Mouse (Mus musculus): ENCODE results near the gene Zbtb20. TPM values are rescaled to one million over a fixed set of nuclear protein-coding genes. Genes with fewer than 3 reads are reported as not detected.

The Zbtb20 gene
- polyA plus RNA-seq, 1 experiment from 2014 or later: 21.8 TPM

DNA sequence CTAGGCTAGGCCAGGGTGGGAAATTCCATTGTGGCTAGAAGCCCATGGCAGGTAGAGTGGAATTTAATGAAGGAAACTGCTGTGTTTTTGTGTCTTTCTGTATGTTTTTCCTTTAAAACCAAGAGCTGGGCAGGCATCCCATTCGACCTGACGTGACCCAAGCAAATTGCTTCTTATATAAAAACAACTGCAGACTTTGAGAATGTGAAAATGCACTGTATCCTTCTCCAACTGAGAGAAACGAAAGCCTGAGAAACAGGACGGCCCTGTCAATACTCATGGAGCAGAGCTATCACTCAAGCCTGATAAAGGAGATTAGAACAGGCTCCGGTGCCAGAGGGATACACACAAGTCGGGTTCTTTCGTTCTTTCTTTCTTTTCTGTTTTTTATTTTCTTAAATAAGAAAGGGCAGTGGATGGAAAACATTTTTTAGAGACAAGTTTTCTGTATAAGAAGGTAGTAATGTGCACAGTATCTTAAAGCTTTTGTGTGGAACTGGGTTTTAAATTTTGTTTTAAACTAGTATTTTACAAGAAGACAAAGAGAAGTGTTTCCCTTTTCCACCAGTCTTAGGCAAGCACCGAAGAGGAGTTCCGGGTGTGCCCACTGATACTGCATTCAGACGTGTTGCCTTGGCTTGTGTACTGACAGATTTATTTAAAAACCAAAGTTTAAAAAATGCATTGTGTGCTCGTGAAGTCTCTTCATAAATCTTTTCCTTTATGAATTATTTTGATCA, 458.9 kb downstream of the Zbtb20 start:
- Histone ChIP-seq H3K4me3 (ENCODE audit: low read length) (no peak overlapping the region), H3K9ac (ENCODE audit: low read length) (no peak overlapping the region; the same call in 1 of the 2 replicates), H3K4me2 (ENCODE audit: low read depth, low read length) (peak overlapping the region; percentile 18; the same call in 1 of the 2 replicates), H3K27ac (ENCODE audit: low read length) (peak overlapping the region; percentile 57), H3K27me3 (ENCODE audit: control insufficient read depth, insufficient read depth, low read depth, low read length) (no peaks in the 10 kb centered on the region), H3K4me1 (replicated peaks; ENCODE audit: control insufficient read depth, insufficient read depth, low read length) (peaks cover 22% of the 10 kb centered on the region), H3K36me3 (ENCODE audit: control insufficient read depth, insufficient read depth, low read length) (no peaks in the 10 kb centered on the region), H3K9me3 (ENCODE audit: control insufficient read depth, low read length) (no peaks in the 10 kb centered on the region)
- peak; percentile 45 for ATAC-seq (ENCODE audit: low read depth)
- 20% methylated on average over 11 of the region's 11 CpGs for WGBS

- Histone ChIP-seq H3K9me3 (ENCODE audit: control insufficient read depth, low read length) (no peaks in the 10 kb centered on the region), H3K36me3 (ENCODE audit: control insufficient read depth, insufficient read depth, low read length) (no peaks in the 10 kb centered on the region), H3K27me3 (ENCODE audit: control insufficient read depth, insufficient read depth, low read depth, low read length) (no peaks in the 10 kb centered on the region), H3K4me3 (ENCODE audit: low read length) (no peak overlapping the region), H3K4me1 (replicated peaks; ENCODE audit: control insufficient read depth, insufficient read depth, low read length) (peaks cover 22% of the 10 kb centered on the region), H3K27ac (ENCODE audit: low read length) (peak overlapping the region; percentile 57), H3K9ac (ENCODE audit: low read length) (no peak overlapping the region), H3K4me2 (ENCODE audit: low read depth, low read length) (0 out of 2 replicates have a peak overlapping the region, but pooled peaks have one; percentile 18)
- peak; percentile 60 for ATAC-seq (ENCODE audit: low read depth)
- WGBS: 28% methylated on average over 8 of the region's 8 CpGs
These were observed 459.6 kb downstream of the Zbtb20 start for GRCm38 (mm10) chr16:43335151-43335823.

DNA sequence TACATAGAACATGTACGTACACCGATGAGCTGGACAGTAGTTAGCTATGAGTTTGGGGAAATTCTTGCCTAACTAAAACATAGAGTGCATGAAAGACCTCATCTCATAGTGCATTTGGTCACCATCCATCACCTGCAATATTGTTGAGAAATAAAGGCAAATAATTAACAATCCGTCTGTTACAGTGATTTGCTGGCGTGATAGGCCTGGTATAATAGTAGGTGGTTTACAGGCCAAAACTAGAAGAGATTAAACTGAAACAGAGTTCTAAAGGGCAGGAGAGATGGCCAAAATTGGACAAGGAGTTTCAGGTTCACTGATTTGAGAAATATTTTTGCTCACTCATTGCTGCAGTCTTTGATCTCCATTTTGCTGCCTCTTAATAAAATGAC, 460.1 kb downstream of the Zbtb20 start:
- ATAC-seq (ENCODE audit: low read depth): no peak
- H3K9ac ChIP-seq (ENCODE audit: low read length): no peak overlapping the region
- H3K27ac ChIP-seq (ENCODE audit: low read length): peak overlapping the region; percentile 57; the same call in 1 of the 2 replicates
- H3K9me3 ChIP-seq (ENCODE audit: control insufficient read depth, low read length): no peaks in the 10 kb centered on the region
- no peak overlapping the region for H3K4me3 ChIP-seq (ENCODE audit: low read length)
- peaks cover 22% of the 10 kb centered on the region for H3K4me1 ChIP-seq (replicated peaks; ENCODE audit: control insufficient read depth, insufficient read depth, low read length)
- H3K27me3 ChIP-seq (ENCODE audit: control insufficient read depth, insufficient read depth, low read depth, low read length): no peaks in the 10 kb centered on the region
- H3K4me2 ChIP-seq (ENCODE audit: low read depth, low read length): no peak overlapping the region
- 72% methylated on average over 4 of the region's 4 CpGs for WGBS
- H3K36me3 ChIP-seq (ENCODE audit: control insufficient read depth, insufficient read depth, low read length): no peaks in the 10 kb centered on the region

DNA sequence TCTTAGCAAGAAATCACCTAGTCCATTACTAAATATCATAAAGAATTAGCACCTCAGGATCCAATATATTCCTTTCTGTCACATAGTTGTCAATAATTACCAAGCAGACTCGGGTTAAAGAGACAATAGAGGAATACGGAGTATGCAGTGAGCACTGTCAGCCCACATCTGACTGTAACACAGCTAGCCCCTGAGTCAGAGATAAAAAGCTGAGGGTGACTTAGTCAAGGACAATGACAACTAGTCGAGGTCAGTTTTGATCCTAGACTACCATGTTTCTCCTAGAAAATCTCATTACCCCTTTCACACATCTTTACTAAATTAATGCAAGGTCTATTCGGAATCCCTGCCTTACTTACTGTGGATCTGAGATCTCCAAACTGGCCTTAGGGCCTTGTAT, 465.0 kb downstream of the Zbtb20 start:
- ATAC-seq (ENCODE audit: low read depth): no peak
- H3K9me3 ChIP-seq (ENCODE audit: control insufficient read depth, low read length): no peaks in the 10 kb centered on the region
- 76% methylated on average over 4 of the region's 4 CpGs for WGBS

DNA sequence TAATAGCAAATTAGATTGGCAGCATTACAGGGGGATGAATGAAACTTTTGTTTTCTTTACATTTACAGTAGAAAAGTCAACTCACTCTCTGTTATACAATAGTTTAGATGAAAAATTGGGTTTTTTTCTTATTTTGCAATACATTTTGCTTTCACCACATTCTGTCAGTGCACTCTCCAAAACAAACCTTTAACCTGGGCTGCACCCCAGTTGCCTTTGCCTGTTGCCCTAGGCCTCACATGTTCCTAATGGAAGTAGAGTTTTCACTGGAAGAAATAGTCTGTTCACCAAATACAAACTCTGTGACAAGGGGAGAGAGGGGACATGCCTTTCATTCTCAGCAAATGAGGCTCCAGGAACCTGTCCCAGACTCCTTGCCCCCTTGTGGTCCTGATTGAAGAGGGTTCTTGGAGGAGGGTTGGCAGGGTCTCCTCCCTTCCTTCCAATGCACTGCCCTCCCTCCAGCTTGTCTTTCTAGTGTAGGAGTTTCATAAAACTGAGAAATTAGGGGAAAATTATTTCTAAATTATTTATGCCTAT, 466.3 kb downstream of the Zbtb20 start:
- H3K9ac ChIP-seq (ENCODE audit: low read length): no peak overlapping the region
- H3K4me1 ChIP-seq (replicated peaks; ENCODE audit: control insufficient read depth, insufficient read depth, low read length): no peaks in the 10 kb centered on the region
- ATAC-seq (ENCODE audit: low read depth): no peak
- no peaks in the 10 kb centered on the region for H3K9me3 ChIP-seq (ENCODE audit: control insufficient read depth, low read length)
- H3K27ac ChIP-seq (ENCODE audit: low read length): no peak overlapping the region
- H3K27me3 ChIP-seq (ENCODE audit: control insufficient read depth, insufficient read depth, low read depth, low read length): no peaks in the 10 kb centered on the region
- no peak overlapping the region for H3K4me3 ChIP-seq (ENCODE audit: low read length)
- H3K4me2 ChIP-seq (ENCODE audit: low read depth, low read length): no peak overlapping the region
- no peaks in the 10 kb centered on the region for H3K36me3 ChIP-seq (ENCODE audit: control insufficient read depth, insufficient read depth, low read length)

More for the DNA sequence above, 465.0 kb downstream of the Zbtb20 start:
- peaks cover under 1% of the 10 kb centered on the region for H3K4me1 ChIP-seq (replicated peaks; ENCODE audit: control insufficient read depth, insufficient read depth, low read length)
- no peak overlapping the region for H3K4me3 ChIP-seq (ENCODE audit: low read length)
- no peak overlapping the region for H3K9ac ChIP-seq (ENCODE audit: low read length)
- H3K4me2 ChIP-seq (ENCODE audit: low read depth, low read length): no peak overlapping the region
- no peaks in the 10 kb centered on the region for H3K36me3 ChIP-seq (ENCODE audit: control insufficient read depth, insufficient read depth, low read length)
- no peak overlapping the region for H3K27ac ChIP-seq (ENCODE audit: low read length)
- no peaks in the 10 kb centered on the region for H3K27me3 ChIP-seq (ENCODE audit: control insufficient read depth, insufficient read depth, low read depth, low read length)

- Histone ChIP-seq H3K9ac (ENCODE audit: low read length) (no peak overlapping the region), H3K27me3 (ENCODE audit: control insufficient read depth, insufficient read depth, low read depth, low read length) (no peaks in the 10 kb centered on the region)
- no peak for ATAC-seq (ENCODE audit: low read depth)
These were observed 470.4 kb downstream of the Zbtb20 start for GRCm38 (mm10) chr16:43346094-43346493.

GRCm38 (mm10) chr16:43355776-43356645, 480.3 kb downstream of the Zbtb20 start:
- 72% methylated on average over 9 of the region's 9 CpGs for WGBS
- no peaks in the 10 kb centered on the region for H3K4me1 ChIP-seq (replicated peaks; ENCODE audit: control insufficient read depth, insufficient read depth, low read length)

More at GRCm38 (mm10) chr16:43346094-43346493, 470.4 kb downstream of the Zbtb20 start:
- H3K4me2 ChIP-seq (ENCODE audit: low read depth, low read length): no peak overlapping the region
- H3K4me1 ChIP-seq (replicated peaks; ENCODE audit: control insufficient read depth, insufficient read depth, low read length): no peaks in the 10 kb centered on the region
- no peaks in the 10 kb centered on the region for H3K36me3 ChIP-seq (ENCODE audit: control insufficient read depth, insufficient read depth, low read length)
- H3K9me3 ChIP-seq (ENCODE audit: control insufficient read depth, low read length): no peaks in the 10 kb centered on the region
- no peak overlapping the region for H3K4me3 ChIP-seq (ENCODE audit: low read length)
- no peak overlapping the region for H3K27ac ChIP-seq (ENCODE audit: low read length)

GRCm38 (mm10) chr16:43359546-43359945, 483.9 kb downstream of the Zbtb20 start:
- no peak overlapping the region for H3K9ac ChIP-seq (ENCODE audit: low read length)
- 75% methylated on average over 3 of the region's 3 CpGs for WGBS
- peaks cover 12% of the 10 kb centered on the region for H3K4me1 ChIP-seq (replicated peaks; ENCODE audit: control insufficient read depth, insufficient read depth, low read length)
- no peak overlapping the region for H3K27ac ChIP-seq (ENCODE audit: low read length)
- H3K36me3 ChIP-seq (ENCODE audit: control insufficient read depth, insufficient read depth, low read length): no peaks in the 10 kb centered on the region
- ATAC-seq (ENCODE audit: low read depth): no peak
- no peak overlapping the region for H3K4me2 ChIP-seq (ENCODE audit: low read depth, low read length)
- no peak overlapping the region for H3K4me3 ChIP-seq (ENCODE audit: low read length)
- H3K27me3 ChIP-seq (ENCODE audit: control insufficient read depth, insufficient read depth, low read depth, low read length): no peaks in the 10 kb centered on the region
- no peaks in the 10 kb centered on the region for H3K9me3 ChIP-seq (ENCODE audit: control insufficient read depth, low read length)

More at GRCm38 (mm10) chr16:43355776-43356645, 480.3 kb downstream of the Zbtb20 start:
- H3K27ac ChIP-seq (ENCODE audit: low read length): no peak overlapping the region
- no peaks in the 10 kb centered on the region for H3K27me3 ChIP-seq (ENCODE audit: control insufficient read depth, insufficient read depth, low read depth, low read length)
- H3K36me3 ChIP-seq (ENCODE audit: control insufficient read depth, insufficient read depth, low read length): no peaks in the 10 kb centered on the region
- ATAC-seq (ENCODE audit: low read depth): no peak
- no peak overlapping the region for H3K4me3 ChIP-seq (ENCODE audit: low read length)
- H3K9me3 ChIP-seq (ENCODE audit: control insufficient read depth, low read length): no peaks in the 10 kb centered on the region
- H3K4me2 ChIP-seq (ENCODE audit: low read depth, low read length): no peak overlapping the region
- H3K9ac ChIP-seq (ENCODE audit: low read length): no peak overlapping the region

Measured in lung, embryonic 16.5 days (tissue).